Mouse (Mus musculus) urinary bladder, postnatal 25 days (tissue): ENCODE measurements at regions not wholly inside any gene's neighbourhood (a gene's known extent, or its start where the extent isn't known, plus 50 kb on each side); places are given as distances from the start of the nearest gene placed in this dataset.

Source experiments
- DNase-seq: peaks from one replicate; pipeline ENCODE4 v3.0.0; 2022; ENCODE audit warnings: low spot score

- DNase-seq, result no peak
Measured at GRCm38 (mm10) chr6:94911374-94911773, 205.7 kb upstream of the Kbtbd8 start.

GRCm38 (mm10) chr6:94900862-94901261, 200.9 kb upstream of the Lrig1 start:
- no peak for DNase-seq

GRCm38 (mm10) chr6:94898881-94899280, 198.9 kb upstream of the Lrig1 start:
- DNase-seq, result no peak

GRCm38 (mm10) chr6:94890165-94890564, 190.2 kb upstream of the Lrig1 start:
- DNase-seq, result no peak

- no peak for DNase-seq
Measured at GRCm38 (mm10) chr6:94889271-94889670, 189.3 kb upstream of the Lrig1 start.

GRCm38 (mm10) chr6:94881139-94881538, 181.2 kb upstream of the Lrig1 start:
- DNase-seq, result peak; percentile 15

GRCm38 (mm10) chr6:94875841-94876240, 175.9 kb upstream of the Lrig1 start:
- DNase-seq, result no peak

- no peak for DNase-seq
Measured at GRCm38 (mm10) chr6:94875065-94875464, 175.1 kb upstream of the Lrig1 start.

- DNase-seq, result no peak
Measured at GRCm38 (mm10) chr6:94874415-94874814, 174.5 kb upstream of the Lrig1 start.

GRCm38 (mm10) chr6:94867952-94868351, 168.0 kb upstream of the Lrig1 start:
- DNase-seq, result no peak

- no peak for DNase-seq
Measured at GRCm38 (mm10) chr6:94865498-94865897, 165.5 kb upstream of the Lrig1 start.

GRCm38 (mm10) chr6:94858121-94858621, 158.2 kb upstream of the Lrig1 start:
- no peak for DNase-seq

- no peak for DNase-seq
Measured at GRCm38 (mm10) chr6:94850121-94850520, 150.2 kb upstream of the Lrig1 start.

GRCm38 (mm10) chr6:94849533-94849932, 149.6 kb upstream of the Lrig1 start:
- no peak for DNase-seq

GRCm38 (mm10) chr6:94848437-94848836, 148.5 kb upstream of the Lrig1 start:
- DNase-seq, result no peak

GRCm38 (mm10) chr6:94845821-94846220, 145.9 kb upstream of the Lrig1 start:
- DNase-seq, result no peak

GRCm38 (mm10) chr6:94842856-94843255, 142.9 kb upstream of the Lrig1 start:
- DNase-seq, result no peak

GRCm38 (mm10) chr6:94841881-94842280, 141.9 kb upstream of the Lrig1 start:
- DNase-seq, result no peak

- DNase-seq, result no peak
Measured at GRCm38 (mm10) chr6:94835742-94836141, 135.8 kb upstream of the Lrig1 start.

GRCm38 (mm10) chr6:94834551-94834950, 134.6 kb upstream of the Lrig1 start:
- DNase-seq, result no peak

GRCm38 (mm10) chr6:94830801-94831200, 130.8 kb upstream of the Lrig1 start:
- DNase-seq, result no peak

GRCm38 (mm10) chr6:94829246-94829645, 129.3 kb upstream of the Lrig1 start:
- no peak for DNase-seq

- no peak for DNase-seq
Measured at GRCm38 (mm10) chr6:94826656-94827055, 126.7 kb upstream of the Lrig1 start.

- no peak for DNase-seq
Measured at GRCm38 (mm10) chr6:94818220-94818619, 118.3 kb upstream of the Lrig1 start.

GRCm38 (mm10) chr6:94816161-94816560, 116.2 kb upstream of the Lrig1 start:
- no peak for DNase-seq
